Mouse (Mus musculus) limb, embryonic 13.5 days (tissue): Measurements from ENCODE around the gene Akap8. TPM values are rescaled to one million over a fixed set of nuclear protein-coding genes. Genes with fewer than 3 reads are reported as not detected.

Experiments
- ATAC-seq: fragments of 200-750 bp; cut with Nextera tagmentation; 2 replicates; pipeline ENCODE4 v1.8.0; 2017; ENCODE audit warnings: low read depth, moderate number of reproducible peaks, moderate TSS enrichment; ENCODE audit not compliant: low FRiP score
- H3K27ac ChIP-seq: fragments of 300-500 bp; sonication (generic); 2 replicates; pipeline ENCODE4 v1.5.1; 2015; ENCODE audit warnings: inconsistent platforms, mild to moderate bottlenecking, moderate library complexity
- H3K27me3 ChIP-seq: fragments of 300-500 bp; sonication (generic); 2 replicates; pipeline ENCODE4 v1.6.1; 2015; ENCODE audit warnings: mild to moderate bottlenecking, inconsistent platforms
- H3K36me3 ChIP-seq: fragments of 300-500 bp; sonication (generic); 2 replicates; pipeline ENCODE4 v1.6.1; 2015; ENCODE audit warnings: inconsistent platforms, mild to moderate bottlenecking, moderate library complexity
- H3K4me1 ChIP-seq: fragments of 300-500 bp; sonication (generic); 2 replicates; pipeline ENCODE4 v1.6.1; 2015; ENCODE audit warnings: inconsistent platforms
- H3K4me2 ChIP-seq: fragments of 300-500 bp; sonication (generic); replicated peaks from 2 replicates; pipeline ENCODE4 v1.6.1; 2015; ENCODE audit warnings: inconsistent platforms, mild to moderate bottlenecking, moderate library complexity
- H3K4me3 ChIP-seq: fragments of 300-500 bp; sonication (generic); 2 replicates; pipeline ENCODE4 v1.5.1; 2015; ENCODE audit warnings: moderate library complexity, mild to moderate bottlenecking, inconsistent platforms
- H3K9ac ChIP-seq: fragments of 300-500 bp; sonication (generic); 2 replicates; pipeline ENCODE4 v1.6.1; 2015; ENCODE audit warnings: mild to moderate bottlenecking, inconsistent platforms
- H3K9me3 ChIP-seq: fragments of 300-500 bp; sonication (generic); 2 replicates; pipeline ENCODE4 v1.6.1; 2016; ENCODE audit warnings: inconsistent platforms
- WGBS: fragments of 180-500 bp; shearing (Covaris S2); methylation state at CpG from one replicate; pipeline ENCODE4 v1.1.7; 2015; 5-methylcytosine and 5-hydroxymethylcytosine counted together
- polyA plus RNA-seq: library from polyadenylated mRNA; unstranded; fragments of >200 nt; fragmentation: Nextera tagmentation; extraction: Ambion mirVana; gene quantifications from 2 replicates; pipeline ENCODE4 v1.2.1, GENCODE M21; 2015

The Akap8 gene
- polyA plus RNA-seq = 110 and 123 TPM in 2 replicates

DNA sequence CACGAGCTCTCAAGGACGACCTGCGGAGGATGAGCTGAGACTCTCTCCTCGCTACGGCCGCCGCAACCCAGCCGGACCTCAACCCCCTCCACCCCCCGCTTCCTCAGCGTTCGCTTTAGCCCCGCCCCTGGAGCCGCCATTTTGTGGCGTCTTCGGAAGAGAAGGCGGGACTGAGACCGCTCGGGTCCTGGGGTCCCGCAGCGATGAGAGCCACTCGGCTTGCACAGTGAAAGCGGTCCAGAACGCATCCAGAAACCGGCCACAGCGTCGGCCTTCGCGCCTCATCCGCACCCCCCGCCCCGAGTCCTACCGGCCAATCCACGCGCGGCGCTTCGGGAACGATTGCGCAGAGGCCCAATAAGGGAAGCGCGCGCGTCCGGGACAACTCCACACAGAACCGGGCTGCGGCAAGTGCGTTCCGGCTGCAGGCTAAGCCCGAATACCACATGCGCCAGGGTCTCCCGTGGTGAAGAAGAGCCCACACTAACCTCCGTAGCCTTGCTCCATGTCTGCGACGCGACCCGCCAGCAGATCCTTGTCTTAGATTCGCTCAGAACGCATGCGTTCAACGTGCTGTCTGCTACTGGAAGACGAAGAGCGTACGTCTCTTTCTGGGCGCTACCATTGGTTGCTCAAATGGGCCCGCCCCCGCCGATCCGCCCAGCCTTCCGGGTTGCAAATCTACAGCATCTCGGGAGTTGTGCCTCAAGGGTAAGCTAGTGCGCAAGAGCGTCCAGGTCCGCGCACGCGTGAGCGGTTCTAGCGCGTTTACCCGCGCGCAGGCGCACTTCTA is at the start of gene Akap8:
Gene Akap8, minus strand, starts transcription at position 642 of the 793 bp plus-strand sequence.
- no peaks in the 10 kb centered on the region for H3K9me3 ChIP-seq
- H3K27me3 ChIP-seq = no peaks in the 10 kb centered on the region
- peak within 1 kb of the TSS; percentile 94 for H3K9ac ChIP-seq
- peaks cover 45% of the 10 kb centered on the region for H3K36me3 ChIP-seq
- peak; percentile 98 for ATAC-seq
- peak within 1 kb of the TSS; percentile 92 for H3K4me2 ChIP-seq
- H3K4me3 ChIP-seq = peak within 1 kb of the TSS; percentile 87
- peak within 1 kb of the TSS; percentile 95 for H3K27ac ChIP-seq
- peaks cover 23% of the 10 kb centered on the region for H3K4me1 ChIP-seq
- WGBS = under 1% methylated on average over 83 of the region's 83 CpGs

DNA sequence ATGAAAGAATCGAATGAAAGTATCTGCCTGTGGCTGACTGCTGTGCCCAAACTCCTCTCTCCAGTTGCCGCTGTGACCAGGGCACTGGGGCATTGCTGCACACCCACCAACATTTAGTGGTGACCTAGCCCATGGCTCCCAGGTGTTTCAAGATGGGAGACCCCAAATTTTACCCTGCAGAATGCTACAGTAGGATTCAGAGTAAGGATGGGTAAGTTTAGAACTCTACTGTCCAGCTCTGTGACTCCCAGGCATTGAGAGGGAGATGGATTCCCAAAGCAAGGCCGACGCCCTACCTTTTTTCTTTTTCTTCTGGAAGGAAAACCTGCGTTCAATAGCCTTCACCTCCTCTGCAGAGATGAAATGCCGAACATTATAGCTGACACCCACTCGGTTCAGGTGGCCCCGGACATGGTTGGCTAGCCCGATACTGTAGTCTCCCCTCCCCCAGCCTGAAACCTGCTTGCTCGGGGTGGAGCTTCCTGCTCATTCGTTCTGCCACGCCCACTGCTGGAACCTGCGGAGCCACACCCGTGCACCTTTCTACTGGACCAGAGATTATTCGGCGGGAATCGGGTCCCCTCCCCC is 48.0 kb upstream of the Akap8 start:
- Histone ChIP-seq H3K27ac (no peak overlapping the region), H3K4me1 (peaks cover 9% of the 10 kb centered on the region), H3K4me2 (peak overlapping the region; percentile 53), H3K9ac (peak overlapping the region; percentile 48; the same call in 1 of the 2 replicates), H3K27me3 (no peaks in the 10 kb centered on the region), H3K4me3 (peak overlapping the region; percentile 32), H3K9me3 (no peaks in the 10 kb centered on the region), H3K36me3 (no peaks in the 10 kb centered on the region)
- no peak for ATAC-seq
- WGBS = 18% methylated on average over 12 of the region's 17 CpGs

DNA sequence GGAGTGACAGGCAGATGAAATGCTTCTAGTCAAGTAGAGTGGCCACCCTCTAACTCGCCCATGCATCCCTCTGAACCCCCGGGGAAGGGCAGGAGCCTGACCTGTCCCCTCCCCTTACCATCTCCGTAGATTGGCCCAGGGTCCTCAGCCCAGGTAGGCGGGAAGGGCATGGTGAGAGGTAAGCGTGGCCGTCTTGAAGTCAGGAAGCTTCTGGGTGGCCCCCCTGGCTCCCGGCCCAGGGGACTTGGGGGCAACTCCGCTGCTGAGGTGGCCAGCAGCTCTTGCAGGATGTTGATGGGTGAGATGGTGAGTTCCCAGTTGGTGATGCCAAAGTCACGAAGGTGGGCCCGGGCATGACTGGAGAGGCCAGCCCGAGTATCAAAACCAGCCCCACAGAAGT is 46.7 kb upstream of the Akap8 start:
- no peak for ATAC-seq
- no peak overlapping the region for H3K27ac ChIP-seq
- no peak overlapping the region for H3K4me2 ChIP-seq
- no peak overlapping the region for H3K9ac ChIP-seq
- no peaks in the 10 kb centered on the region for H3K27me3 ChIP-seq
- 86% methylated on average over 11 of the region's 11 CpGs for WGBS
- H3K4me1 ChIP-seq = peaks cover 19% of the 10 kb centered on the region
- no peak overlapping the region for H3K4me3 ChIP-seq
- H3K9me3 ChIP-seq = no peaks in the 10 kb centered on the region
- H3K36me3 ChIP-seq = peaks cover 2% of the 10 kb centered on the region; the same call in 1 of the 2 replicates

DNA sequence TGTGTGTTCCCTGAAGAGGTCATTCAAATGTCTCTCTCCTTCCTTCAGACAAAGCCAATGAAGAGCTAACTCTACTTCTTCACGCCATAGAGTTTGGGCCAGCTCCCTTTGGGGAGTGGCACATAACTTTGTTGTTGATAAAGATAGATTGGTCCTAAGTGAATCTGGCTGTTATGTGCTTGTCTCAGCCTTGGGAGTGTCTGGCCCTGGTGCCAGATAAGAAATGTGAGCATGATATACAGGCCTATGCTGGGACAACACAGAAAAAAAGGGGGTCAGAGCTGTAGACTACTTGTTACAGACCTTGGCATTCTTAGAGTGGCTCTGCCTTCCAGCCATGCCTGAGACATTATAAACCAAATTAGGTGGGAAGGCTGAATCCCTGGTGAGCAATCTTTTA is 44.3 kb upstream of the Akap8 start:
- ATAC-seq = no peak
- Histone ChIP-seq H3K4me2 (peak overlapping the region; percentile 57; the same call in 1 of the 2 replicates), H3K27me3 (no peaks in the 10 kb centered on the region), H3K4me3 (no peak overlapping the region), H3K27ac (no peak overlapping the region), H3K36me3 (peaks cover 26% of the 10 kb centered on the region), H3K9me3 (no peaks in the 10 kb centered on the region), H3K9ac (no peak overlapping the region), H3K4me1 (peaks cover 29% of the 10 kb centered on the region)
- 83% methylated on average over 1 of the region's 1 CpGs for WGBS

DNA sequence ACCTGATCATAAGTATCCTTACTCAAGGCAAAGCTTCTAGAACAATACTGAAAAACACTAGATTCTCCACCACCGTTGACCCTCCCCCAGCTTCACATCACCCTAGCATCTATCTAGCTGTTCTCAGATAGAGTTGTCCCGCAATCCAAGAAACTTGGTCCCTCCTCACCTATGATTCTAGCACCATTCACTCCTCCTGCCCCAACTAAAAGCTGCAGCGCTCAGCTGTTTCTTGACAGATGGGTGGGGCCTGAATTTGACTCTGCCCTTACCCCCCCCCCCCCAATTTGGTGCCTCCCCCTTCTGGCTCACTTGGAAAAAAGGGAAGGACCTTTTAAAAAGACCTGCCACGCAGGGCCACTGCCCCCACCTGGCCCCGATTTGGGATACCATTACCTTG is 43.8 kb upstream of the Akap8 start:
- H3K27me3 ChIP-seq = no peaks in the 10 kb centered on the region
- H3K9ac ChIP-seq = peak overlapping the region; percentile 95; the same call in 1 of the 2 replicates
- peaks cover 30% of the 10 kb centered on the region for H3K36me3 ChIP-seq
- H3K27ac ChIP-seq = peak overlapping the region; percentile 16; the same call in 1 of the 2 replicates
- H3K4me3 ChIP-seq = peak overlapping the region; percentile 96
- no peak for ATAC-seq
- WGBS = 44% methylated on average over 5 of the region's 5 CpGs
- H3K9me3 ChIP-seq = no peaks in the 10 kb centered on the region
- H3K4me1 ChIP-seq = peaks cover 29% of the 10 kb centered on the region
- peak overlapping the region; percentile 57 for H3K4me2 ChIP-seq

DNA sequence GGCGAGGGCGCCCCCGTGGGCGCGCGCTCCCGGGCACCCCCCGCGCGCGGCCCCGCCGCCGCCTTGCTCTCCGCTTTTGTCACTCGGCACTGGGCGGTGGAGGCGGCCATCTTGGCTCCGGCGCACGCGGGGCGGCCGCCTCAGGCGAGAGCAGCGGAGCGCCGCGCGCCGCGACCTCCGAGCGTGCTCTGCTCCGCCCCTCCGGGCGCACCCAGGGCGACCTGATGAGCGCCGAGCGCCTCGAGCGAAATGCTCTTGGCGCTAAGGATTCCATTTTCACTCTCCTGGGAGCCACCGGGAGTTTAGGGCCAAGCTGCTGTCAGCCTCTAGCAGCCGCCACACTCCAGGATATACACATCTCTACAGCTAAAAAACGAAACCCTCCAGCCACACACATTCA is 43.3 kb upstream of the Akap8 start:
- Histone ChIP-seq H3K9ac (peak overlapping the region; percentile 95), H3K9me3 (no peaks in the 10 kb centered on the region), H3K4me3 (peak overlapping the region; percentile 96), H3K36me3 (peaks cover 36% of the 10 kb centered on the region), H3K27me3 (no peaks in the 10 kb centered on the region), H3K27ac (peak overlapping the region; percentile 16; the same call in 1 of the 2 replicates), H3K4me2 (peak overlapping the region; percentile 86), H3K4me1 (peaks cover 29% of the 10 kb centered on the region)
- ATAC-seq = peak; percentile 94
- whole genome bisulfite sequencing = under 1% methylated on average over 45 of the region's 47 CpGs

DNA sequence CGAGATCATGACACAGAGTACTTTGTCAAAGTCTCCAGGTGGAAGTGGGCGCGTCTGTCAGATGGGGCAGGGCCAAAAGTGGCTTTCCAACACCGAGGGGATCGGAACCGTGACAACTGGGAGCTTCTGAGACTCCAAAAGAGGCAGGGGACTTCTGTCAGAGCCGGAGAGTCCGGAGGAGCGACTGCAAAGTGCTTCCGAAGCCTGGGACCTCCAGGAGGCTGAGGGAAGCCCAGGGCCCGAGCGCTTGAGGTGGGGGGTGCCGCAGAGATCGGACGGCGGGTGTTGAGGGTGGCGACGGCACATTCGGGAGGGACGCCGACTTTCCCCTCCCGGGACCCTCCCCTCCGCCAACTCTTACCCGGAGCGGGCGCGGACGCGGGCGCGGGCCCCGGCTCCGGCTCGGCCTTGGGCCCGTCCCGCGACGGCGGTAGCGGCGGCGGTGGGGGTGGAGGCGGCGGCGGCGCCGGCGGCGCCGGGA is 42.8 kb upstream of the Akap8 start:
- peak overlapping the region; percentile 16; the same call in 1 of the 2 replicates for H3K27ac ChIP-seq
- peaks cover 40% of the 10 kb centered on the region for H3K36me3 ChIP-seq
- H3K27me3 ChIP-seq = no peaks in the 10 kb centered on the region
- WGBS = under 1% methylated on average over 42 of the region's 50 CpGs
- H3K9me3 ChIP-seq = no peaks in the 10 kb centered on the region
- peak overlapping the region; percentile 86 for H3K4me2 ChIP-seq
- peak overlapping the region; percentile 95 for H3K9ac ChIP-seq
- H3K4me3 ChIP-seq = peak overlapping the region; percentile 96
- peak; percentile 43; the same call in 1 of the 2 replicates for ATAC-seq
- H3K4me1 ChIP-seq = peaks cover 29% of the 10 kb centered on the region

DNA sequence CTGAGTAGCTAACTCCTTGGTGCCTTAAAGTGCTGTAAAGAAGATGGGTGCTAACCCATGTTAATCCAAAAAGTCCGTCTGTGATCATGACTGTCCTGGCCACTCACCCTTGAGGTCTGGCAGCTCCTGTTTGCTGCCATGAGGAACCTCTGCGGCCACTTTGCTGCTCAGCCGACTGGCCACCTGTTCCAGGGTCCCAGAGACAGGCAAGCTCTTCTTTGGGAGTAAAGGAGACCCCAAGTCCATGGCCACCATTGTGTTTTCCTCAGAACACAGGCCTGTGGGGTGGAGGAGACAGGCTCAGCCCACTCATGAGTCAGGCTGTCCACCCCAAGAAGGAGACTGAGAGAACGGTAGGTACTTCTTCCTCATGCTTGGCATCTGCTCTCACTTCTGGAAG is 41.6 kb upstream of the Akap8 start:
- no peaks in the 10 kb centered on the region for H3K9me3 ChIP-seq
- H3K4me1 ChIP-seq = peaks cover 29% of the 10 kb centered on the region
- 80% methylated on average over 4 of the region's 4 CpGs for WGBS
- no peaks in the 10 kb centered on the region for H3K27me3 ChIP-seq
- H3K36me3 ChIP-seq = peaks cover 52% of the 10 kb centered on the region
- H3K9ac ChIP-seq = peak overlapping the region; percentile 95
- peak overlapping the region; percentile 86 for H3K4me2 ChIP-seq
- peak overlapping the region; percentile 96 for H3K4me3 ChIP-seq
- no peak for ATAC-seq
- H3K27ac ChIP-seq = no peak overlapping the region

DNA sequence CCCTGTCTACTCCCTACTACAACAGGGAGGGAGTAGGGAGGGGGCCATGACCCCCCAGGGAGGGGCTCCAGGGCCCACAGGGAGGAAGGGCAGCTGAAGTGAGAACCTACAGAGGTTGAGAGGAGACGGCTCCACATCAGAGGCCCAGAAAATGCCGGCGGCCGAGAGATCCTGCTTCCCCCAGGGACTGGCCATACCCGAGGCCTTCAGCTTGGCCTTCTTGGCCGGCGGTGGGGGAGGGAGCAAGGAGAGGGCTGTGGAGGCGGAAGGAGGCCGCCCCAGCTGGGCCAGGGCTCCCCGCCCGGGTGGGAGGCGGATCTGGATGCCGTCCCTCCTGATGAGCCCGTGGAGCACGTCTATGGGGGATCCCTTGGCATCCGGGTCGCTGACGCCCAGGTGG is 38.9 kb upstream of the Akap8 start:
- Histone ChIP-seq H3K9me3 (no peaks in the 10 kb centered on the region), H3K4me1 (peaks cover 23% of the 10 kb centered on the region), H3K9ac (0 out of 2 replicates have a peak overlapping the region, but pooled peaks have one; percentile 13), H3K36me3 (peaks cover 80% of the 10 kb centered on the region), H3K4me2 (no peak overlapping the region), H3K4me3 (no peak overlapping the region), H3K27ac (no peak overlapping the region), H3K27me3 (no peaks in the 10 kb centered on the region)
- WGBS = 86% methylated on average over 16 of the region's 18 CpGs
- no peak for ATAC-seq

DNA sequence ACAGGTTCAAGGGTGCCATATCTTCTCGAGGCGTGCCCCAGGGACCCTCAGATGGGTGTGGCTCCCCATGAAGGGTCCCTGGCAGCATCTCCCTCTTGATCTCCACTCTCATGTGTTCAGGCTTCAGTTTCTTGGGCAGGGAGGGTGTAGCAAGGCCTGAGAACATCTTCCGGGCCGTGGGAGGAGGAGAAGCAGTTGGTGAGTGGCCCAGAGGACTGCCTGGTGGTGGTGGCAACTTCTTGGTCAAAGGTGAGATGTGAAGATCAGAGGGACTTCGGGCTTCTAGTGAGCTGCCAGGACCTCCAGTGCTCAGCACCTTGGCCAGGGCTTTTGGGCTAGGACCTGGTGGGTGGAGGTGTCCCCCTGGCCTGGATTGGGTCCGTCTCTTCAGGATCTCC is 37.9 kb upstream of the Akap8 start:
- Histone ChIP-seq H3K27me3 (no peaks in the 10 kb centered on the region), H3K4me1 (peaks cover 19% of the 10 kb centered on the region), H3K4me2 (no peak overlapping the region), H3K4me3 (no peak overlapping the region), H3K9ac (no peak overlapping the region), H3K9me3 (no peaks in the 10 kb centered on the region), H3K36me3 (peaks cover 89% of the 10 kb centered on the region), H3K27ac (no peak overlapping the region)
- WGBS = 94% methylated on average over 6 of the region's 6 CpGs
- ATAC-seq = no peak

DNA sequence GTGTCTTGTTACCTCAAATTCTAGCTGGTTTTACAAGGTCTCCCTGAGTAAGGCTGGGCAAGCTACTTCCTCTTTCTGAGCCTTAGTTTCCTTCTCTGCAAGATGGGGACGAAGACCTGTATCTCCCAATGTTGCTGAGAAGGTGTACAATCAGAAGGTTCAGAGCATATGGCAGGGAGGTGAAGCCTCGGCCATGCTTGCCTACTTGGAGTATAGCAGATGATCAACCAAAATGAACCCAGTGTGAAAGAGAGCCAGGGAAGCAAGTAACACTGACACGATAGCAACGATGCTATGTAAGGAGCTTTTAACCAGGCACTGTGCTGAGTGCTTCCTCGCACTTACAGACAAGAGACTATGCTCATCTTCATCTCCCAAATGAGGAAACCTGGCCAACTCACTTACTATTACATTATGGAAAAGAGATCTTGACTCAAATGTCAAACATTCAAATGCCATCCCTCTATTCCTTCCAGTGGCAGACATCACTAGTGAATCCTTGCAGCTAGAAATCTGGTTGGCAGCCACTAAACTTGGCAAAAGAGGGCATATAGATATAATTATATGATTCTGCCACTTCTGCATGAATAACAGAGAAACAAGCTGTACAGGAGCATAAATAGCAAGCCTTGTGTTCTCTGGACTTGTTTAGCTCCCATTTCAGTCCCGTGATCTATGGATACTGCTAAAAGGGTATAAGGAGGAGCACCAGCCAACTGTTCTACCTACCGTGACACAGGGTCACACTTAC is 37.3 kb upstream of the Akap8 start:
- H3K4me3 ChIP-seq = no peak overlapping the region
- no peak for ATAC-seq
- peaks cover 95% of the 10 kb centered on the region for H3K36me3 ChIP-seq
- no peaks in the 10 kb centered on the region for H3K9me3 ChIP-seq
- H3K4me2 ChIP-seq = no peak overlapping the region
- H3K4me1 ChIP-seq = peaks cover 17% of the 10 kb centered on the region
- H3K27me3 ChIP-seq = no peaks in the 10 kb centered on the region
- H3K9ac ChIP-seq = no peak overlapping the region
- 93% methylated on average over 7 of the region's 7 CpGs for WGBS
- H3K27ac ChIP-seq = no peak overlapping the region
